Mouse (Mus musculus) olfactory bulb, adult 2 months (tissue): ENCODE results near the gene Lypd6b.

ENCODE experiments used
- CTCF ChIP-seq: fragments of 200-500 bp; IDR thresholded peaks from 2 replicates; pipeline ENCODE4 v1.5.1; 2012; ENCODE audit warnings: low read depth, mild to moderate bottlenecking, low read length, moderate library complexity; ENCODE audit not compliant: insufficient read depth
- POLR2A ChIP-seq: fragments of 200-500 bp; IDR thresholded peaks from 2 replicates; pipeline ENCODE4 v1.6.1; 2012; ENCODE audit warnings: mild to moderate bottlenecking, low read depth, low read length, moderate library complexity; ENCODE audit not compliant: insufficient read depth

DNA sequence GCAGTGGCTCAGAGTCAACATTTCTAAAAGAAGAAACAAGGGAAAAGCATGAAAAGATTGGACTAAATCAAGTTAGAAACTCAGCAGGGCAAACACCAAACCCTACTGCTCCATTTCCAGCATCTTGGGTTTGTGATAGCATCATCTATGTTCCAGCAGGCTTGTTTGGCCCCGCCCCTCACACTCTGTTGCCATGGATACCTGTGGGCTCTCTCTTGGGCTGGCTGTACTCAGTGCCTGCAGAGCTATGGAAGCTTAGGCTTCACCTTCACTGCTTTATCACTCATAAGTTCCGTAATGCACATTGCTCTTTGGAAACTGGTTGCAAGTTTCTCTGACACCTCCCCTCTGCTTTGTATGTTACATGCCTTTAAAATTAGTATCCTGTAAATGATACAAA lies 32.4 kb upstream of the Lypd6b start:
- TF ChIP-seq CTCF (no peak), POLR2A (no peak)
